Mouse (Mus musculus) CD4-positive, CD25-positive, alpha-beta regulatory T cell, adult 4 months (primary cell): Measurements from ENCODE around the gene Skil. TPM values are rescaled to one million over a fixed set of nuclear protein-coding genes. Genes with fewer than 3 reads are reported as not detected.
"Not testable (repeated sequence)": the region's sequence is repeated elsewhere in the genome, so short reads cannot be mapped to it uniquely, and the experiment has no call there.

Experiments used
- ATAC-seq: one replicate; pipeline ENCODE4 v1.8.0; 2017
- polyA plus RNA-seq, 2 experiments: library from polyadenylated mRNA; unstranded; fragments of 100-300 nt; shearing (Covaris generic); gene quantifications; one replicate each; pipeline ENCODE4 v1.2.1; 2017

Skil gene
- polyA plus RNA-seq, 2 experiments from 2014 or later = 60.4 to 66.0 TPM

DNA sequence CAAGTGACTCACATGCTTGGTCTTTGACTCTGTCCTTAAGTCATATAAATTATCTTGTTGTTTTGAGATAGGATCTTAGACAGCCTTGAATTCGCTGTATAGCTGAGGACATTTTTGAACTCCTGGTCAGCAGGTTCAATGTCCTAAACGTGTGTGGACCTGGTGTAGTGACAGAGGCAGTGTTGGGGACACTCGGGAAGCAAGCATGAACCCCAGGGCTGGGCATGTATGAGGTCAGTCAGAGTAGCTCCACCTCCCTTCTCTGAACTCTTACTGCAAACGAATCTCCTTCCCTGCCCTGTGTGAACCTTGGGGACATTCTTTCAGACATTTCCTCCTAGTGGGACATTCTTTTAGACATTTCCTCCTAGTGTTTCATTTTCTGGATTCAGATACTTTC, 34.9 kb downstream of the Skil start:
- no peak for ATAC-seq

DNA sequence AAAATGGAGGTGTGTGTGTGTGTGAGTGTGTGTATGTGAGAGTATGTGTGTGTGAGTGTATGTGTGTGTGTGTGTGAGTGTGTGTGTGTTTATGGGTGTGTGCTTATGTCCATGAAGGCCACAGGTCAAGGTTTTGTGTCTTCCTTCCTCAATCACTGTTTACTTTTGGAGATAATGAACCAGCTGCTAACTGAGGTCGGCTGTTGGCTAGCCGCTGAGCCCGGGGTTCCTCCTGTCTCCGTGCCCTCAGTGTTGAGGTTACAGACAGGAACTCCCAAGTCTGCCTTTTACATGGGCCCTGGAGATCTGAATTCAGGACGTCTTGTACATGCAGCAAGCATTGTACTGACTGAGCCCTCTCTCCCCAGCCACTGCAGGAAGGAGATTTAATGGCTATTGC, 38.8 kb downstream of the Skil start:
- ATAC-seq = no peak

- no peak for ATAC-seq
Measured at GRCm38 (mm10) chr3:31134246-31134645, 39.4 kb downstream of the Skil start.

DNA sequence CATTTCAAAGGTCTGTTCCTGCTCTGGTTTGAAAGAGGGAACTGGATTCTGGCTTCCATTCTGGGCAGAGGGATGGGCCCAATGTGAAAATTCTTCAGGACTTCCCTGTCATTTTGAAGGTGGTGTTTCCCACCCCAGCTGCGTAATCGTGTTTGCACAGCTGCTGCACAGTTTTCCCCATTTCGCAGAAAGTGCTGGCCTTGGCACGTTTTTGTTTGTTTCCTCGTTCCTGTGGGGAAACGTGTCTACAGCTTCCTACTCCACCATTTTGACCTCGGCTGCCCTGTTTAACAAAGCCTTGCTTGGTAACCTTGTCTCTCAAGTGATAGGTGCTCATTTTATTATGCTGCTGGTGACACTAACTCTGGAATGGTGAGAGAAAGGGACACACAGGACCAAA, 39.8 kb downstream of the Skil start:
- no peak for ATAC-seq

DNA sequence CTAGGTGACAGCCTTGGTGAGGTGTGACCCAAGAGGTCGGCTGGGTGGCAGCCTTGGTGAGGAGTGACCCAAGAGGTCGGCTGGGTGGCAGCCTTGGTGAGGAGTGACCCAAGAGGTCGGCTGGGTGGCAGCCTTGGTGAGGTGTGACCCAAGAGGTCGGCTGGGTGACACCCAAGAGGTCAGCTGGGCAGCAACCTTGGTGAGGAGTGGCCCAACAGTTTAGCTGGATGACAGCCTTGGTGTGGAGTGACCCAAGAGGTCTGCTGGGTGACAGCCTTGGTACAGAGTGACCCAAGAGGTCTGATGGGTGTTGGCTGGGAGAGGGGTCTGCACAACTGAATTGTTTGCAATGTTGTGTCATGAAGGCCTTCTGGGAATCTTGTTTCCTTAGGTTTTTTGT, 41.7 kb downstream of the Skil start:
- not testable (repeated sequence) for ATAC-seq

DNA sequence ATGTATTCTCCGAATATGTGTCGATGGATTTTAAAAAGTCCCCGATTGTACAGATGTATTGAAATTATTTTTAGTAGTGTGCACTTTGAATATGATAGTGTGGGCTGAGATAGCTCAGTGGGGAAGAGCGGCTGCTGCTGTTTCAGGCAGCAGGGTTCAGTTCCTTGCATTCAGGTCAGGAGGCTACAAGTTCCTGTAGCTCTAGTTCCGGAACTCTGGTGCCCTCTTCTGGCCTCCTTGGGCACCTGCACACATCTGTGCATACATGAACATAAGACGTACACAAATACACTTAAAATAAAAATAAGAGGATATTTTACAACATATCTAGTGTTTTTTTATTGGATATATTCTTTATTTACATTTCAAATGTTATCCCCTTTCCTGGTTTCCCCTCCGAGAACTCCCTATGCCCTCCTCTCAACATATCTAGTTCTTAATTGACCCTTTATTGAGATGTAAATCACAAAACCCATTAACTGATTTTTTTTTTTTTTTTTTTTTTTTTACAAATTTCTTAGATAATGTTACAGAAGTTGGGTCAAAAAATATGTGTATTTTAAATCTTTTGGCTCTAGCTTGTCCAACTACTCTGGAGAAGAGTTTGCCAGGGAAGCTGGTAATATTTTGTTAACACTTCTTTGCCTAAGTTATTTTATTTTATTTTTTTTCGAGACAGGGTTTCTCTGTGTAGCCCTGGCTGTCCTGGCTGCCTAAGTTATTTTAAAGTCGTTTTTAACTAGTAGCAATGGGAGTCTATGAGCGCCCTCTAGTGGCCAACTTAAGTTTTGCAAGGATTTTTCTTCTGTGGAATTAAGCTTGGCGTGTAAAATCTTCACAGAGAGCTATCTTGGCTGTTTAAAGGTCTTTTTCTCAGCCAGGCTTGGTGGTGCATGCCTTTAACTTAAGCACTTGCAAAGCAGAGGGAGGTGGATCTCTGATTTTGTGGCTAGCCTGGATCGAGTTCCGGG, 43.9 kb downstream of the Skil start:
- ATAC-seq = peak; percentile 75

- no peak for ATAC-seq
Measured at GRCm38 (mm10) chr3:31141621-31142020, 46.8 kb downstream of the Skil start.

DNA sequence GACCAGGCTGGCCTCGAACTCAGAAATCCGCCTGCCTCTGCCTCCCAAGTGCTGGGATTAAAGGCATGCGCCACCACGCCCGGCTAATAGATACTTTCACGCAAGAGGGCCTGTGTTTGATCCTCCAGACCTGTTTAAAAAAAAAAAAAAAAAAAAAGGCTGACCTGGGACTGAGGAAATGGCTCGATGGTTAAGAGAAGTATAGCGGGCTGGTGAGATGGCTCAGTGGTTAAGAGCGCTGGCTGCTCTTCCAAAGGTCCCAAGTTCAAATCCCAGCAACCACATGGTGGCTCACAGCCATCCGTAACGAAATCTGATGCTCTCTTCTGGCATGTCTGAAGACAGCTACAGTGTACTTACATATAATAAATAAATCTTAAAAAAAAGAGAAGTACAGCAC, 50.4 kb downstream of the Skil start:
- not testable (repeated sequence) for ATAC-seq

DNA sequence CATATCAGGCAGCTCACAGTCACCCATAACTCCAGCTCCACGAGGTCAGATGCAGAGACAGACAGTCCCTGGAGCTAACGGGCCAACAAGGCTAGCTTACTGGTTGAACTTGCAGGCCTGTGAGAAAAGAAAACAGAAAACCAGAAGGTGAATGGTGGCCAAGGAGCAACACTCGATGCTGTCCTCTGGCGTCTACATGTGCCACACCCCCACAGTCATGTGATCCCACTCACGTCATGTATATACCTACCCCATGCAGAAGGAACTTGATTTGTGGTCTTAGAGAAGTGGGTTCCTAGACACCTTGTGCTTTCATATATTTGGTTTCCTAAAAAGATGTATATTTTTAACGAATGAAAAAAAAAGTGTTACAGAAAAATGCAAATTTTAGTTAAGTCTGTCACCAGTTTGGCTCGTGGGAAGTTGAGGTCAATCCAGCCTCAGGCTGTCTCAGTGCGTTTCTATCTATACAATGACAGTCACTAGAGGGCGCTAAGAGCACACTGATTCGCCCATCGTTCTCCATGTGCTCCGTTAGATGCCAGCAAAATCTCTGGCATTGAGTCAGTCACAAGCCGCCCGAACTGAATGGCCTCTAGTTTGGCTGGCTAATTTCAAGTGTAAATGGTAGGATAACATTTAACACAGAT, 50.9 kb downstream of the Skil start:
- ATAC-seq = peak; percentile 86

- ATAC-seq = no peak
Measured at GRCm38 (mm10) chr3:31148595-31148994, 53.7 kb downstream of the Skil start.

DNA sequence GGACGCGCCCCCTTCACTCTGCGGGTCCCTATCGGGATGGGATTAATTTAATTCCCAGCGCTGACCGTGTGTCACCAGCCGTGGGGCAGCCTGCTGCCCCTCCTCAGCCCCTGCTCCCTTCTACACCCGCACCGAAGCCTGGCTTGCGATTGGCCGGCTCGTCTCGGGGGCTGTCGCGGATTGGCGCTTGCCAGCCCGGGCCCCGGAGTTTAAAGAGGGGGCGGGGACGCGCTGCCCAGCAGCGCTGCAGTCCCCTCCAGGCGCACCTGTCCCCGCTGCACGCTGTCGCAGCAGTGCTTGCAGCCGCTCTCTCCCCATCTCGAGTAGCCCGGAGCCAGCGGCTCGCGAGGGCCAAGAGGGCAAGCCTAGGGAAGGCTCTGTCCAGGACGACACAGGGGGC, 54.8 kb downstream of the Skil start, which contains the start of gene Cldn11:
TSS of gene Cldn11 (plus strand) at position 215 of the 400 bp plus-strand sequence.
- no peak for ATAC-seq

DNA sequence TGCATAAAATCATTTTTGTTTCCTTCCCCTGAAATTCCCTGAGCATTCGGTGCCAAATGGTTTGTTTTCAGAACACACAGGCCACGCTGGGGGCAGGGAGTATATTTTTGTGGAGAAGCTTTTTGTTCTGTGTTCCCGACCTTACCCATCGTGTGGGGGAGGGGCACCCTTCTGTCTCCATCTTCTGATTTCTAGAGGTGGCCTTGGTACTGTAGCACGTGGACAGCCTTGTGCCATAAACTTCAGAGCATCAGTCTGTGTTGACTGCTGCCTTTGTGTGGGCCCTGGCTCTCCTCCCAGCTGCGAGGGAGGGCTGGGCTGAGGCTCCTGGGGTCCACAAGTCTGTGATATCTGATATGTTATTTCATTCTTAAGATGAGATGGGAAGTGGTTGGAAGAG, 57.2 kb downstream of the Skil start:
- no peak for ATAC-seq

- no peak for ATAC-seq
Measured at GRCm38 (mm10) chr3:31156126-31156525, 61.3 kb downstream of the Skil start.

DNA sequence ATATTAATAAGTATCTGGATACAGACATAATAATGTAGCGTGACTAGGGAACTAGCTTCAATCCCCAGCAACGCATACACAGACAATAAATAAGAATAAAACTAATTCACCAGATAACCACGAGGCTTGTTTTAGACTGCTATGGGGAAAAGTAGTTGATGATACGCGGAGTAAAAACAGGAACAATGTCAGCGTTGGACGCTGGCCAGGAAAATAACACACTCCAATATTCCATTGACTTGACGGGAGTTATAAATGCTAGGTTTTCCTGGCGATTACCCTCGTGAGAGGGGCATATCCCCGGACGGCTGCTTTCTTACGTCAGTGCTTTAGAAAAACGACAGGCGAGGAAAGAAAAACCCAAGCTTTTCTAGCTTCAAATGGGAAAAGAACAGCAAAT, 62.9 kb downstream of the Skil start:
- no peak for ATAC-seq

DNA sequence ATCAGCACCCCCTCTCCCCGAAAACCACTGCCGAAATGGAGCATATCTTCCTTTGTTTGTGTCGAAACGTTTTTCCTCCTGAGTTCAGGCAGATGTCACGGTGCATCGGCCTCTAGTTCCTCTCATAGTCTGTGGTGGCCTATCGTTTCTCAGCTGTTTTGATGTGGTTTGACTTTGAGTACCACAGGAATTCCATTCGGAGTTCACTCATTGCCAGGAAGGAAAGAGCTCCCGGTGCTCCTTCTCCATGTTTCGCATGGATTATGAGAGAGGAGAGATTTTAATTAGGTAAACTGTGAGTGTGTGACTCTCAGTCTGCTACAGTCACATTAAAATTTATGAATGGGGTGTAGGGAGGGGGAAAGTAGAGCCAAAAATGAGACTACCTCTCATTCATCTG, 65.2 kb downstream of the Skil start:
- ATAC-seq = no peak

GRCm38 (mm10) chr3:31161336-31161735, 66.5 kb downstream of the Skil start:
- no peak for ATAC-seq

DNA sequence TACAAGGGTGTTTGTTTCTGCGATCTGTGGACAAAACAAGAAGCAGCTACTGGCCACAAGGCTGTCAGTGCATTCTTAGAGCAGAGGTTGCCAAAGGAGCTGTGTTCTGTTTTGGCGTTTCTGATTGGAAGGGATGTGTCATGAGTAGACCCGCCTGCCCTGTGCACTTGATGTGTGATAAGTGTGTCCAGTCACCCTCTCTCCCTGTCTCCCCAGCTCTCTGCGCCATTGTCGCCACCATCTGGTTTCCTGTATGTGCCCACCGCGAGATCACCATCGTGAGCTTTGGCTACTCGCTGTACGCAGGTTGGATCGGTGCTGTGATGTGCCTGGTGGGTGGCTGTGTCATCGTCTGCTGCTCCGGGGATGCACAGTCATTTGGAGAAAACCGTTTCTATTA, 68.0 kb downstream of the Skil start:
- no peak for ATAC-seq

GRCm38 (mm10) chr3:31165803-31166202, 70.9 kb downstream of the Skil start:
- no peak for ATAC-seq

- no peak for ATAC-seq
Measured at GRCm38 (mm10) chr3:31166365-31166871, 71.6 kb downstream of the Skil start.
